Mouse (Mus musculus) ES-Bruce4 (cell line): ENCODE results near the gene Lingo2. TPM values are rescaled to one million over a fixed set of nuclear protein-coding genes. Genes with fewer than 3 reads are reported as not detected.

Experiments
- H3K27ac ChIP-seq: 2 replicates; pipeline ENCODE4 v1.5.1; 2012; ENCODE audit warnings: low read length, inconsistent platforms; ENCODE audit not compliant: insufficient read depth
- H3K27me3 ChIP-seq: 2 replicates; pipeline ENCODE4 v1.6.1; 2012; ENCODE audit warnings: mild to moderate bottlenecking, low read length, inconsistent platforms; ENCODE audit not compliant: control insufficient read depth, poor library complexity, insufficient read depth, severe bottlenecking
- H3K36me3 ChIP-seq: 2 replicates; pipeline ENCODE4 v1.6.1; 2012; ENCODE audit warnings: inconsistent platforms, mild to moderate bottlenecking, low read length, moderate library complexity; ENCODE audit not compliant: control insufficient read depth, poor library complexity, insufficient read depth, severe bottlenecking
- H3K4me1 ChIP-seq: one replicate; pipeline ENCODE4 v1.8.1; 2011; ENCODE audit warnings: low read length; ENCODE audit not compliant: control insufficient read depth, insufficient read depth
- H3K4me3 ChIP-seq: 2 replicates; pipeline ENCODE4 v1.5.1; 2011; ENCODE audit warnings: low read depth, mild to moderate bottlenecking, low read length
- H3K9ac ChIP-seq: 2 replicates; pipeline ENCODE4 v1.6.1; 2012; ENCODE audit warnings: low read depth, mild to moderate bottlenecking, inconsistent platforms; ENCODE audit not compliant: poor library complexity, severe bottlenecking
- H3K9me3 ChIP-seq: replicated peaks from 2 replicates; pipeline ENCODE4 v1.6.1; 2012; ENCODE audit warnings: mild to moderate bottlenecking, low read length, inconsistent platforms; ENCODE audit not compliant: control insufficient read depth, poor library complexity, insufficient read depth, severe bottlenecking
- CTCF ChIP-seq: IDR thresholded peaks from one replicate; pipeline ENCODE4 v1.8.1; 2011; ENCODE audit warnings: low read depth, low read length
- EP300 ChIP-seq: IDR thresholded peaks from 2 replicates; pipeline ENCODE4 v1.6.1; 2011; ENCODE audit warnings: low read depth, low read length; ENCODE audit not compliant: insufficient read depth
- POLR2A ChIP-seq: IDR thresholded peaks from one replicate; pipeline ENCODE4 v1.8.1; 2011; ENCODE audit warnings: low read length; ENCODE audit not compliant: insufficient read depth
- polyA plus RNA-seq: library from polyadenylated mRNA; stranded (reverse); fragments of >200 nt; gene quantifications from 2 replicates; pipeline ENCODE4 v1.2.4, GENCODE M21; 2011; ENCODE audit warnings: low read depth; ENCODE audit not compliant: missing spikeins, insufficient read depth, insufficient read length

Gene Lingo2
- polyA plus RNA-seq, 1 experiment, result not detected

DNA sequence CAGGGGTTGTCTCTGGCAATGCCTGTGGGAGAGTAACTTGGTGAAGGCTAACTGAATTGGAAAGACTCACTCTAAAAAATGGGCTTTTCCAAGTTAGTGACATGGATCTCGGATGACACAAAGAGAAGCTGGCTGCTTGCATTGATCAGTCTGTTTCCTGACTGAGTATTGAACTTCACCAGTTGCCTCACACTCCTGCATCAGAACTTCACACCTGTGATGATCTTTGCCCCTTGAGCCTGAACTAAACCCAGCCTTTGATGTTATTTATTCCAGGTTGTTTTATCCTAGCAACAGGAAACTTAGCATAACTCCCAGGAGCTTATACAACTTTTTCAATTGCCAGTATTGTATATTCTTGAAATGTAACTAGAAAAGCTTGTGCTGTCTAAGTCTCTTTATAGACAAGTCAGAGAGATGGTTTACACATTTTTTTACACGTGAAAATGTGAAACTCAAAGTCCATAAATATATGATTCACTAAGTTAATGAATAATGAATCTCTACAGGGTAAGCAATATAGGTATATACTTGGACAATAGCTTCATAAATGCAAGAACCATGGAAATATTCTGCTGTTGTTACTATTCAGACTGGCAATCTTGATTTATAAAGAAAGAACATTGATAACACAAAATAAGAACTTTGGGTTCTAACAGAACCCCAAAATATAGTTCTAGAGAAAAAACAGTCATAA, 410.7 kb downstream of the Lingo2 start:
- H3K27me3 ChIP-seq, result no peaks in the 10 kb centered on the region
- TF ChIP-seq EP300 (no peak), CTCF (no peak), POLR2A (no peak)

DNA sequence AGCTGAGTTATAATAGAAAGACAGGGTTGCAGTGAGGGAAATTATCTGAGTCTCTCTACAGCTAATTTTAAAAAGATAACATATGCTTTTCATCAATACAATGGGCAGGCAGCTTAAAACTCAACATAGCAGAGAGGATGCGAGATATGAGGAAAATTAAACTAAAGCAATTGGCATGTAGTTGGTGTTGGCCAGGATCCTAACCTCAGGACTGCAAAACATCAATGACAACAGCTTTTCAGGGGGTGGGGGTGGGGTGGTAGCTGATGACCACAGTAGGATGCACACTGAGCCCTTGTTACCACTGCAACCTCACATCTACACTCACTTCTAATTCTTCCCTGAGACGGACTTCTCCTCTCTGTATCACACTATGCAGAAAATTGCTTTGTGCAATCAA, 417.7 kb downstream of the Lingo2 start:
- TF ChIP-seq CTCF, result no peak
- Histone ChIP-seq H3K27ac (no peak overlapping the region), H3K36me3 (no peaks in the 10 kb centered on the region), H3K4me3 (no peak overlapping the region), H3K9ac (no peak overlapping the region), H3K4me1 (no peaks in the 10 kb centered on the region), H3K27me3 (no peaks in the 10 kb centered on the region), H3K9me3 (no peaks in the 10 kb centered on the region)

More for the DNA sequence above, 410.7 kb downstream of the Lingo2 start:
- H3K27ac ChIP-seq, result no peak overlapping the region
- no peak overlapping the region for H3K4me3 ChIP-seq
- H3K9me3 ChIP-seq, result no peaks in the 10 kb centered on the region
- no peaks in the 10 kb centered on the region for H3K36me3 ChIP-seq
- no peak overlapping the region for H3K9ac ChIP-seq
- no peaks in the 10 kb centered on the region for H3K4me1 ChIP-seq

DNA sequence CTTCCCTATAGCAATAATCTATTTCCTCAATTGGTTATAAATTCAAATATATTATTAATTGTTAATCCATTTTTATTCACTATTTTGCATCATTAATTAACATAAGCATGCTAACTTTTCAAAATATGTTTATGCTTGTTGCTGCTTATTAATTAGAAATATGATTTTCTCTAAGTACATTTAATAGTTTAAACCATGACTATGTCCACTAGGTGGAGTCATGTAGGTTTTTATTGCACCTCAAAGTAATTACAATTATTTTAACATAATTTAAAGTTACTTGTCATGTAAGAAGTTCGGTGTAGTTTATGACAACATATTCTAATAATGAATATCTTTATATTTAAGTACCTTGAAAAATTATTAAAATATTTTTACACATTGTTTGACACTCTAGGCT, 461.3 kb downstream of the Lingo2 start:
- no peaks in the 10 kb centered on the region for H3K4me1 ChIP-seq
- H3K9me3 ChIP-seq, result no peaks in the 10 kb centered on the region
- TF ChIP-seq CTCF (no peak), EP300 (no peak), POLR2A (no peak)
- no peak overlapping the region for H3K27ac ChIP-seq
- no peaks in the 10 kb centered on the region for H3K36me3 ChIP-seq
- no peak overlapping the region for H3K4me3 ChIP-seq
- no peaks in the 10 kb centered on the region for H3K27me3 ChIP-seq
- no peak overlapping the region for H3K9ac ChIP-seq

GRCm38 (mm10) chr4:36435211-36435610, 516.3 kb downstream of the Lingo2 start:
- Histone ChIP-seq H3K27me3 (no peaks in the 10 kb centered on the region), H3K27ac (no peak overlapping the region), H3K4me1 (no peaks in the 10 kb centered on the region), H3K36me3 (no peaks in the 10 kb centered on the region), H3K9ac (no peak overlapping the region), H3K4me3 (no peak overlapping the region), H3K9me3 (no peaks in the 10 kb centered on the region)
- TF ChIP-seq EP300, result no peak
- no peak for TF ChIP-seq CTCF
- TF ChIP-seq POLR2A, result no peak

GRCm38 (mm10) chr4:36426192-36426591, 525.4 kb downstream of the Lingo2 start:
- no peak overlapping the region for H3K9ac ChIP-seq
- H3K4me1 ChIP-seq, result no peaks in the 10 kb centered on the region
- H3K4me3 ChIP-seq, result no peak overlapping the region
- no peaks in the 10 kb centered on the region for H3K27me3 ChIP-seq
- TF ChIP-seq POLR2A (no peak), CTCF (no peak), EP300 (no peak)
- H3K27ac ChIP-seq, result no peak overlapping the region
- no peaks in the 10 kb centered on the region for H3K36me3 ChIP-seq
- no peaks in the 10 kb centered on the region for H3K9me3 ChIP-seq

DNA sequence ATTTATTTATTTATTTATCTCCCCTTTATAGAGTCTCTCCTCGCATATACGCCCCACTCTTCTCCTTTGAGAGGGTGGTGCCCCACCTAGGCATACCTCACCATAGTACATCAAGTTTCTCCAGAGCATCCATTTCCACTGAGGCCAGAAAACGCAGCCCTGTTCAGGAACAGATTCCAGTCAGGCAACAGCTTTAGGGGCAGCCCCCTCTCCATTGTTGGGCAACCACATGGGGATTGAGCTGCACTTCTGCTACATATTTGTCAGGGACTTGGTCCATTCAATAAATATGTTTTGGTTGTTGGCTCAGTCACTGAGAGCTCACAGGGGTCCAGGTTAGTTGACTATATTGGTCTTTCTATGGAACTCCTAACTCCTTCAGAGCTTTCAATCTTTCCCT, 544.2 kb downstream of the Lingo2 start:
- H3K27ac ChIP-seq, result no peak overlapping the region
- TF ChIP-seq POLR2A (no peak), EP300 (no peak), CTCF (no peak)
- no peaks in the 10 kb centered on the region for H3K27me3 ChIP-seq
- H3K4me3 ChIP-seq, result no peak overlapping the region
- no peaks in the 10 kb centered on the region for H3K36me3 ChIP-seq
- H3K9ac ChIP-seq, result no peak overlapping the region
- H3K9me3 ChIP-seq, result no peaks in the 10 kb centered on the region
- H3K4me1 ChIP-seq, result no peaks in the 10 kb centered on the region
